Mouse (Mus musculus): ENCODE data around the gene Eef2. TPM values are rescaled to one million over a fixed set of nuclear protein-coding genes. Genes with fewer than 3 reads are reported as not detected.

Gene Eef2
- total and polyA plus RNA-seq, 3 experiments, result 1,752 to 4,660 (median 2,649) TPM

- dilution Hi-C loops (cut with MboI; ENCODE audit: extremely low pct_ligation_motif_present, extremely low pct_unique_long_range_greater_than_20kb, low sequenced_read_pairs), result no loop called here
- H3K27me3 ChIP-seq (replicated peaks), result no peaks in the 10 kb centered on the region
- H3K36me3 ChIP-seq (replicated peaks in 1 of 2; ENCODE audit: control insufficient read depth in 1 of 2, insufficient read depth in 1 of 2, low read length in 1 of 2), result peaks cover 0 to 7% of the 10 kb centered on the region in 2 experiments
- H3K4me1 ChIP-seq (ENCODE audit: control insufficient read depth in 1 of 2, insufficient read depth in 2 of 2), result peaks cover 6 to 40% of the 10 kb centered on the region in 2 experiments
- 0 out of 2 replicates have a peak, but pooled peaks have one; percentile 22 for TF ChIP-seq BHLHE40 (IDR thresholded peaks at IDR 0.05; ENCODE audit: low read depth, low read length)
- peak; percentile 99 for TF ChIP-seq UBTF (IDR thresholded peaks at IDR 0.05; ENCODE audit: low read depth, low read length)
- peak; percentile 53; the same call in 1 of the 2 replicates for TF ChIP-seq MAZ (IDR thresholded peaks at IDR 0.05; ENCODE audit: low read depth, low read length)
- no peak for TF ChIP-seq ZC3H11A (IDR thresholded peaks at IDR 0.05; ENCODE audit: low read depth, low read length)
- no peak for TF ChIP-seq USF2 (conservative IDR thresholded peaks at IDR 0.05; ENCODE audit: low read depth, low read length)
- peak; percentile 39 for TF ChIP-seq ZNF384 (IDR thresholded peaks at IDR 0.05; ENCODE audit: low read depth, low read length)
- TF ChIP-seq E2F4 (IDR thresholded peaks at IDR 0.05; ENCODE audit: insufficient replicate concordance, low read depth, low read length), result no peak
- TF ChIP-seq PAX5 (IDR thresholded peaks at IDR 0.05; ENCODE audit: low read length), result no peak
- peak; percentile 57 for TF ChIP-seq IRF4 (IDR thresholded peaks at IDR 0.05; ENCODE audit: low read depth, low read length)
- peak; percentile 91 for TF ChIP-seq TBP (conservative IDR thresholded peaks at IDR 0.05; ENCODE audit: low read depth, low read length)
- peak; percentile 91 for TF ChIP-seq CHD1 (IDR thresholded peaks at IDR 0.05; ENCODE audit: low read depth, low read length)
- TF ChIP-seq SIN3A (IDR thresholded peaks at IDR 0.05; ENCODE audit: low read length), result peak; percentile 79
- TF ChIP-seq TCF12 (IDR thresholded peaks at IDR 0.05; ENCODE audit: low read depth, low read length), result 0 out of 2 replicates have a peak, but pooled peaks have one; percentile 25
- 0 out of 2 replicates have a peak, but pooled peaks have one; percentile 39 for TF ChIP-seq ELF1 (IDR thresholded peaks at IDR 0.05; ENCODE audit: low read depth, low read length)
- no peak for TF ChIP-seq RAD21 (IDR thresholded peaks at IDR 0.05; ENCODE audit: low read depth, low read length)
- peak; percentile 28; the same call in 1 of the 2 replicates for TF ChIP-seq HCFC1 (IDR thresholded peaks at IDR 0.05; ENCODE audit: low read depth, low read length)
- TF ChIP-seq CTCF (conservative IDR thresholded peaks at IDR 0.05 in 1 of 2, IDR thresholded peaks at IDR 0.05 in 1 of 2; ENCODE audit: low read depth in 2 of 2, low read length in 2 of 2), result no peak
- peak; percentile 18; the same call in 1 of the 2 replicates for TF ChIP-seq MXI1 (IDR thresholded peaks at IDR 0.05; ENCODE audit: low read depth, low read length)
- TF ChIP-seq KAT2A (IDR thresholded peaks at IDR 0.05; ENCODE audit: insufficient replicate concordance, low read length), result no peak
- H3K27ac ChIP-seq (ENCODE audit: insufficient read depth, low read depth), result peak within 1 kb of the TSS; percentile 5; the same call in 1 of the 2 replicates
- peaks cover 22% of the 10 kb centered on the region for H3K79me2 ChIP-seq (replicated peaks; ENCODE audit: control insufficient read depth, extremely low read depth, insufficient read depth, poor library complexity, severe bottlenecking)
- H3K9me3 ChIP-seq (replicated peaks; ENCODE audit: low read length), result no peaks in the 10 kb centered on the region
- H3K4me3 ChIP-seq (replicated peaks in 1 of 3; ENCODE audit: low read depth in 2 of 3, low read length in 2 of 3, poor library complexity in 1 of 3), result peak within 1 kb of the TSS; percentile 81 to 87 (median 81)
- peak within 1 kb of the TSS; percentile 93 for H3K4me2 ChIP-seq (ENCODE audit: insufficient read depth, low read depth, poor library complexity, severe bottlenecking)
- H3K9ac ChIP-seq (ENCODE audit: insufficient read depth, low read depth), result peak within 1 kb of the TSS; percentile 100
- in situ Hi-C loops (cut with MboI; ENCODE audit: low pct_ligation_motif_present, low pct_unique_long_range_greater_than_20kb, low sequenced_read_pairs), result no loop called here
- no peak for DNase-seq (ENCODE audit: extremely low read depth)
Observed at GRCm38 (mm10) chr10:81134966-81135681, 41.3 kb upstream of the Eef2 start, which contains the start of gene Zbtb7a. TSS of gene Zbtb7a (plus strand) at chr10:81135220.
